Mouse (Mus musculus) cerebellum, postnatal 10 days (tissue): ENCODE results near the gene Hoxa7.

Experiments used
- DNase-seq, 2 experiments: peaks; one replicate each; pipeline ENCODE4 v3.0.0; 2021; ENCODE audit warnings: mixed read lengths in 2 of 2

The Hoxa7 gene

DNA sequence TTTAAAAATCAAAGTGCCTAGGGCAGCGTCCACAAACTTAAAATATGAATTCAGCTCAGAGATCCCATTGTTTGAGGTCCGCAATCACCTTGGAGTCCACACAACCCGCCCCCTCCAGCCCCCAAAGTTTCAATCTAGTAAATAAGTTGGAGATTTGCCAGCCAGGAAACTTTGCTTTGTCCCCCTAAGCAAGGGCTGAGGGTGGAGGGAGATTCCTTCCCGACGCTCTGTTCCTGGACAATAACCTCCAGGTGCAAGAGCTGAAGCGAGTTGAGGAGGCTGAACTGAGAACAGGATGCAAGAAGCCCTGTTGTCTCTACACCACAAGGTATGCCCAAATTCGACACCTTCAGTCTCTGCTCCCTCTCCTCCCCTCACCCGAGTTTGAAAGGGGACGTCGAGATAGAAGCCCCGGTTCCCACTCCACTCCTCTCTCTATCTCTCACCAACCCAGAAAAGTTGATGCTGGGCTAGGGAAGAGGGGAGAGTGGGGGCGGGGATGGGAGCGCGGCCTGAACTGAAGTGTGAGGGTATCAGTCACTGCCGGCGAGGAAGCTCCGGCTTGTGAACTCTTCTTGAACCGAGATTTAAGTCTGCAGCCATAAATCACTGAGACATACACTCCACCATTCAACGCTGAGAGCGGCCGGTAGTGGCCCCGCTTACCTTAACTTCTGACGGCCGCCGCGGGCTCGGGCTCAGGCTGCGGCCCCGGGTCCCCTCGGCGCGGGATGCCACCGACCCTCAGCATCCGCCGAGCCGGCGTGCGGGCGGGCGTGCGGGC is 46.5 kb downstream of the Hoxa7 start:
- peak in 1 of 2 experiments; percentile 34 for DNase-seq

- DNase-seq: no peak
Observed at GRCm38 (mm10) chr6:52173648-52174047, 48.0 kb downstream of the Hoxa7 start.

DNA sequence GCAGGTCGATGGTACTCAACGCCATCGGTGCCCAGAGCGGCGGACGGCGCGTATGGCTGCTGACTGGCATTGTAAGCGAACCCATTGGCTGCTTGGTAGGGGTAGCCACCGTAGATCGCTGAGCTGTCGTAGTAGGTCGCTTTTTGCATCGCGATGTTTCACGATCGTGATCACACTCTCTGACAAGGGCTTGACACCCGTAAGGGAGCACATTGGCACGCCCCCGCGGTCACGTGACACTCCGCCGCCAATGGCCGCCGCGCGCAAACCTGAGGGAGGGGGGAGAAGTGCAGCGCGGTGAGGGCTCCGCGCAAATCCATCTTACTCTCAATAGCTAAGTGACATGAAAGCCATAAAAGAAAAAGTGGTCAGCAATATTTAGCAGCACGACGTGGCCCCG is 49.2 kb downstream of the Hoxa7 start:
- peak; percentile 60 to 76 for DNase-seq

- no peak for DNase-seq
Observed at GRCm38 (mm10) chr6:52171938-52172337, 49.7 kb downstream of the Hoxa7 start.

- no peak for DNase-seq
Observed at GRCm38 (mm10) chr6:52171331-52171730, 50.3 kb downstream of the Hoxa7 start.

DNA sequence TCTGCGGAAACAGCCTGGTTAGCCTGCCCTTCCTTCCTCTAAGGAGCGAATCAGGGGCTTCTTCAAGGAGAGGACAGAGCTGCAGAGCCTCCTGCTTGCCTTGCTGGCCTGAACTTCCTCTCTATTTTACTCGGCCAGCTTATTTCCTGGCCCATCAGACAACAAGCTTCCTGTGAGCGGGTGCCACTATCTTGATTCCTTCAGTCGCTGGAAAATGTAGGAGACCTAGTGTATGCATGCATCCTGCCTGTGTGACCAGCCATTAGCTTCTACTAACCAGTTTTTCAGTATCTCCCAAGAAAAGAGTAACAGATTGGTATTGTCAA is 50.8 kb downstream of the Hoxa7 start:
- DNase-seq: no peak

GRCm38 (mm10) chr6:52170166-52170897 is 51.3 kb downstream of the Hoxa7 start:
- DNase-seq: no peak

GRCm38 (mm10) chr6:52169499-52170165 is 52.0 kb downstream of the Hoxa7 start:
- no peak for DNase-seq

DNA sequence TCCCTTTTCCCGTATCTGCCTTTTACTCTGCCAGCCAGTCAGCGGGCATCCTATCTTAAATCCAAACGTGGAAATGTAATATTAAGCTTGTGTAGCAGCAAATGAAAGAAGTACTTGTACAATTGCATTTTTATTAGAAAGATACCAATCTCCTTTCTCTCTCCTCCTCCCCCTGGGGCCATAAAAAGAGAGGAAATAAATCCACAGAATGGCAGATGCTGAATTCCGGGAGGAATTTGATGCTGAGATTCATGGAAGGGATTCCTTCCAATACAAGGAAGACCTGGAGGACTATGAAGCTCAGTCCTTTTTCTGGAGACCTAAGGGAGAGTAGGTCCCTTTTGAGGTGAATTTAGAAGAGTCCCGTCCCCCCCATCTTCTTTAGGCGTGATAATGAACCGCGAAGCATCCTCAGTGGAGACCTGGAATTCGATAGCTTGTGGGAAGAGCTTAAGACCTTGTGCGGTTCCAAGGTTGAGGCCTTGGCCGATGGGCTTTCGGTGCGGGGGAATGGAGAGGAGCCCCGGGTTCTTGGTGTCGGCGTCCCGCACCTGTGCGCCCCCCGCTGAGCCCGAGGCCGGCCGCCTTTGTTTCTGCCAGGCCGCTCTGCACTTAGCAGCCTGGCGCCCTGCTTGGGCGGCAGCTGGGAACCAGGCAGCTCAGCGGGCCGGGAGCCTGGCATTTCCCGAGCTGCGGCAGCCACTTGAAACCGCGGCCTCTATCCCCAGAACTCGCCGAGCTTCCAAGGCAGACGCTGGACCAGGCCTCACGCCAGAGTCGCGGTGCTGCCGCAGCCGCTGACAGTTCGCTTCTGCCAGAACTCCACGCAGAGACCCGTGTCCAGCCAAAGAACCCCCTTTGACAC is 53.2 kb downstream of the Hoxa7 start:
- peak; percentile 55 to 65 for DNase-seq

DNA sequence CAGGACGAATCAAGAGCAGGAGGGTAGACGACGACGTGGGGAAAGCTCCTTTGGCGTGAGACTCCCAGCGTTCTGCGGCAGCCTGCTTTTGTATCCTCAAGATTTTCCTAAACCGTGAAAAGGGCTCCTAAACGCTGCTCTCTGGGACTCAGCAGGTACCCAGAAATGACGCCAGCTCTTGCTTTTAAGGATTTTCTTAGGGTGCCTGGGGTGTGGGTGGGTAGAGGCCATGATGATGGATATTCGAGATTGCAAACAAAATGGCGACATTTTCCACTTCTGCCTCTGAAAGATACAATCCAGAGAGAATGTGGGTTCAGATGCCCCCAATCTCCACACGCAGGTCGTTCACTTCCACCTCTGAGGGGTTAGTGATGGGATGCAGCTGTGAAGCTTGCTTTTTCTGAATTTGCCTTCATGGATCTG is 53.9 kb downstream of the Hoxa7 start:
- DNase-seq: no peak

DNA sequence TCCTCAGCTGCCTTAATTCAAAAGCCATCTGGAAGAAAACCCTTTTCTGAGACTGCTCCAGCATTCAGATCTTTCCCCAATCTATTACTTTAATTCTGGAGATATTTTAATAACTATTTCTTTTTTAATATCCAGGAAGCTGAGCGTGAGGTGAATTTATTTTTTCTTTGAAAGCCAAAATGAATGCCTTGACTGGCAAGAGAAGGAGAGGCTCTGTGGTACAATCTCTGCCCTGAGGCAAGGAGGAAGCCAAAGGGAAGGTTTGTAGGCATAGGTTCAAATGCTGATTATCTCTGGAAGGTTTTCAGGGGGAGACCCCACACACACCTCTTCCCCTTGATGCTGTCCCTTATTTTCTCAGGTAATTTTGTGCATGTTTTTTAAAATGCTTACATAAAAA is 54.5 kb downstream of the Hoxa7 start:
- no peak for DNase-seq

DNA sequence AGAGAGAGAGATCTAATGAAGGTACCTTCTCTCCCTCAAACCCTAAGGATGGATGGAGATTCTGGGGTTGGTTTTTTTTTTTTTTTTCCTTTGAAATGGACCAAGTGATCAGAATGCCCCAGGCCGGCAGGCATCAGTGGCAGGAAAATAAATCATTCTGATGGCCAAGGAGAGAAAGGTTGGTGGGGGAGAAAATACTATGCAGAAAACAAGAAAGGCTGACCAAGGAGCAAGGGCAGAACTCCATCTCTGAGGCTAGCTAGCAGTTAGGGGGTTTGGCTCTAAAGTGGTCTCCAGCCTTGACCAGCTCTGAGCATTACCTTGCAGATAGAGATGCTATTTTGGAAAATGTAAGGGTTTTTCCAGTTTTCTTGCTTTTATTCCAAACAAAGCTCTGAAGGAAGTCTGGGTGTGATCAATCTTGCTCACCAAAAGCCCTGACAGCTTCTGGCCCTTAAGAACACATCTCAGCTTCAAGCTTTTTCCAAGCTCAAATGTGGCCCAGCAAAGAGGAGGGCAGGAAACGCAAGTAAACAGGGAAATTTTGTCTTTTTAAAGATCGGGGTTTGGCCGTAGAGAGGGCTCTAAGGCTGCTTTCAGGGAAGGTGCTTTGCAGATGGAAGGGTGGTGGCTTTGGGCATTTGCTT is 55.1 kb downstream of the Hoxa7 start:
- no peak for DNase-seq

GRCm38 (mm10) chr6:52165441-52166370 is 55.9 kb downstream of the Hoxa7 start:
- peak in 1 of 2 experiments; percentile 31 for DNase-seq

- DNase-seq: peak in 1 of 2 experiments; percentile 17
Observed at GRCm38 (mm10) chr6:52164626-52165440, 56.8 kb downstream of the Hoxa7 start, which contains the start of gene Hoxa2. TSS of gene Hoxa2 (minus strand) at chr6:52164831.
